Mouse (Mus musculus) splenic B cell, adult 2 months (primary cell): ENCODE measurements around the gene Brca1.
"Not testable (repeated sequence)": the region's sequence is repeated elsewhere in the genome, so short reads cannot be mapped to it uniquely, and the experiment has no call there.

Source experiments
- DNase-seq: peaks from one replicate; pipeline ENCODE4 v3.0.0-alpha.2; 2011; ENCODE audit warnings: low read depth, low spot score
- H3K27me3 ChIP-seq: 2 replicates; pipeline ENCODE4 v1.6.1; 2012; ENCODE audit warnings: mild to moderate bottlenecking, low read length, moderate library complexity, mixed read lengths; ENCODE audit not compliant: control insufficient read depth, poor library complexity, insufficient read depth, severe bottlenecking
- H3K36me3 ChIP-seq: 2 replicates; pipeline ENCODE4 v1.6.1; 2012; ENCODE audit warnings: mild to moderate bottlenecking, low read length, moderate library complexity, mixed read lengths; ENCODE audit not compliant: control insufficient read depth, poor library complexity, insufficient read depth, severe bottlenecking

Brca1 gene

DNA sequence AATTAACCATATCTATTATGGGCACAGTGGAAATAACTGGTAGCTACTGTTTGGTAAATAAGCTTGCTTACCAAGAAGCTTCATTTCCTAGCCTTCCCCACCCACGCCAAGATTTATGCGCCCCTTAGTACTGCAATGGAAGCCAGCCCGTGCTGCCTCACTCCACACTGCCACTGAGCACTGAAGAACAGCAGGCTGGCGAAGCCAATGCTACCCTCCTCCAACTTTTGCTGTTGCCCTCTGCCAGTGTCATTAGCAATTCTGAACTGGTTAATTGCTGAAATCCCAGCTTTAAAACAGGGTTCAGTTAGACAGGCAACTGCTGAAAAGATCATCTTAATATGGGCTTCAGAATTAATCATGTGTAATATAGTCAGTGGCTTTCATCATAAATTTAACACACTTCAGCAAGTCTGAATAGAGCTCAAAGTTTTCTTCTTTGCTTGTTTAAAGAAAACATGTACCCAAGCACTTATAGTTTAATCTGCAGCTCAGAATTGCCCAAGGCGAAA lies 45.4 kb downstream of the Brca1 start:
- no peak for DNase-seq
- Histone ChIP-seq H3K27me3 (no peaks in the 10 kb centered on the region), H3K36me3 (0 out of 2 replicates have a peak, but pooled peaks cover 1% of the 10 kb centered on the region)

DNA sequence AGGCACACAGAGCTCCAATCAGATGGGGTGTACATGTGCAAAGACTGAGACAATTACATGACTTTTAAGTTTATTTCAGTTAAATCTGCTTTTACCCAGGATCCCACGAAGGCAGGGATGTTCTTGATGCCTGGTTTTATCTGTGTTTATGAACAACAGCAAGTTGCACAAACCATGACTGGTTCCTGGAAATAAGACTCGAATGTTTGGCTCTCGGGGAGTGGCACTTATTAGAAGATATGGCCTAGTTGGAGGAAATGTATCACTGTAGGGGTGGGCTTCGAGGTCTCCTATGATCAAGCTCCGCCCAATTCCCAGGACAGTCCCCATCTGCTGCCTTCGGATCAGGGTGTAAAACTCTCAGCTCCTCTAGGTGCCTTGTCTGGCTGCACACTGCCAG lies 65.6 kb downstream of the Brca1 start:
- Histone ChIP-seq H3K36me3 (no peaks in the 10 kb centered on the region), H3K27me3 (no peaks in the 10 kb centered on the region)
- no peak for DNase-seq

GRCm38 (mm10) chr11:101485509-101486028 lies 66.2 kb downstream of the Brca1 start:
- DNase-seq, result no peak
- Histone ChIP-seq H3K36me3 (no peaks in the 10 kb centered on the region), H3K27me3 (no peaks in the 10 kb centered on the region)

GRCm38 (mm10) chr11:101484814-101485213 lies 66.9 kb downstream of the Brca1 start:
- H3K27me3 ChIP-seq, result no peaks in the 10 kb centered on the region
- H3K36me3 ChIP-seq, result no peaks in the 10 kb centered on the region
- DNase-seq, result no peak

DNA sequence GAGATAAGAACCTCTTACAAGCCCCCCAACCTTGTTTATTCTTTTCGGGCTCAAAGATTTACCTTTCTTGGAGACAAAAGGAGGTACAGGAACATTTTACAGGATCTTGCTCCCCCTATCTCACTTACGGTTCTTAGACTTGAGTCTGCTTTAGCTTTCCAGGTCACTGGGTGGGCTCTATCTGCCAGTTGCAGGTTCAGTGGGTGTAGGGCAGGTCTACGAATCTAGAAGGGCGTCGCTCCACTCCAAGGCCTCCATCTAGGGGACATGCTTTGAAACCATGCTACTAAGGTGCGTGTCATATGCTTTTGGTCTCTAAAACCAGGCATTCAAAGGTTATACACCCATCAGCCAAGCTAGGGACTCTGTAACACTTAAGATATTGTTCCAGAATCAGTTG lies 67.5 kb downstream of the Brca1 start:
- no peak for DNase-seq
- no peaks in the 10 kb centered on the region for H3K36me3 ChIP-seq
- H3K27me3 ChIP-seq, result no peaks in the 10 kb centered on the region

GRCm38 (mm10) chr11:101483804-101484203 lies 68.0 kb downstream of the Brca1 start:
- Histone ChIP-seq H3K36me3 (no peaks in the 10 kb centered on the region), H3K27me3 (no peaks in the 10 kb centered on the region)
- DNase-seq, result no peak

DNA sequence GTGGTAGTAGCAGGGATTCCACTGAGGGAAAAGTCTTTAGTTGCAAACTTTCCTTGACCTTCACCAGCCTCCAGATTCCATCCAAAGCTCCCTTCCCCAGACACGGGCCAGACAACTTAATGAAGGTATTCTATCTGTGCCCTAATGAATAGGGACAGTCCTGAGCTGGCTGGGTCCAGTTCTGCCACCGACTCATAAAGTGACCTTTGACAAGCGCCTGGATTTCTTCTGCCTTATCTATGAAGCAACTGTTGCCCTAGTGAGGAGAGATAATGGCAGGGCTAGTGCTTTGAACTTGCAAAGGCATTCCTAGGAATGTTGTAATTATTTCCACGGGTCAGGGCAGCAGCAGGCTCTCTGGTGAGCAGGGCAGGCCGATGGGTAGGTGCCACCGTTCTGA lies 70.8 kb downstream of the Brca1 start:
- no peaks in the 10 kb centered on the region for H3K27me3 ChIP-seq
- no peaks in the 10 kb centered on the region for H3K36me3 ChIP-seq
- DNase-seq, result no peak

- DNase-seq, result no peak
- H3K27me3 ChIP-seq, result no peaks in the 10 kb centered on the region
- no peaks in the 10 kb centered on the region for H3K36me3 ChIP-seq
Observed at GRCm38 (mm10) chr11:101479171-101479635, 72.6 kb downstream of the Brca1 start.

DNA sequence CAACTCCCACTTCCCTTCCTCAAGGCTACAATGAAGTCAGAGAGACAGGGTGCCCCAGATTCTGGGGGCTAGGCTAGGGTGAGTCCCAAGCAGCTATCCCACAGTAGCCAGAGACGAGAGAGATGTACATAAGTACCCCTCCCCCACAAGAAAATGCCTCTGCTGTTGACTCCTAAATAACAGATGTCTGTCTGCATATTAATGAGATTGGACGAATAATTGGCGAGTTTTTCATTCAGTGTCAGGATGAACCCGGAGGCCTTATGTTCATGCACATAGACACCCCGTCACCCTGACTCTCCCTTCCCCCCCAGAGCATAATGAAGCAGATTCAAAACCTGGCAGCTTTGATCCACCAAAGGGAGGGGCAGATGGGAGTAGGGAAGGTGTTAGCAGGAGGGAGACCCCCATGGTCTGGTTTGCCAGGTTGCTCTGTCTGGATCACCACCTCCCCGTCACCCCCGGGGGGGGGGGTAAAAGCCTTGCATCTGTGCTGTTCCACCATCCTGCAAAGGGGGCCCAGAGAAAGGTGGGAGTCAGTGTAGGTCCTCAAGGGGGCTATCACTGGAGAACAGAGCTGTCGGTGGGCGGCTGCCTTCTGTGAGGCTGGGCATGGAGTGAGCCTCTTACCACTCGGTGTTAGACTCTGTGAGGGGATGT lies 74.1 kb downstream of the Brca1 start:
- Histone ChIP-seq H3K27me3 (no peaks in the 10 kb centered on the region), H3K36me3 (no peaks in the 10 kb centered on the region)
- DNase-seq, result no peak

- Histone ChIP-seq H3K36me3 (no peaks in the 10 kb centered on the region), H3K27me3 (no peaks in the 10 kb centered on the region)
- no peak for DNase-seq
Observed at GRCm38 (mm10) chr11:101477194-101477551, 74.6 kb downstream of the Brca1 start.

DNA sequence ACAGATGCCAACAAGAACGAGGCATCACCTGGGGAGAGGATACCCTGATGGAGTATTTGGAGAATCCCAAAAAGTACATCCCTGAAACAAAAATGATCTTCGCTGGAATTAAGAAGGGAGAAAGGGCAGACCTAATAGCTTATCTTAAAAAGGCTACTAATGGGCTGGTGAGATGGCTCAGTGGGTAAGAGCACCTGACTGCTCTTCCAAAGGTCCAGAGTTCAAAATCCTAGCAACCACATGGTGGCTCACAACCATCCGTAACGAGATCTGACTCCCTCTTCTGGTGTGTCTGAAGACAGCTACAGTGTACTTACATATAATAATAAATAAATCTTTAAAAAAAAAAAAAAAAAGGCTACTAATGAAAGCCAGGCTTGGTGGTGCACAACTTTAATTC lies 75.4 kb downstream of the Brca1 start:
- H3K36me3 ChIP-seq, H3K27me3 ChIP-seq, DNase-seq: not testable (repeated sequence)

DNA sequence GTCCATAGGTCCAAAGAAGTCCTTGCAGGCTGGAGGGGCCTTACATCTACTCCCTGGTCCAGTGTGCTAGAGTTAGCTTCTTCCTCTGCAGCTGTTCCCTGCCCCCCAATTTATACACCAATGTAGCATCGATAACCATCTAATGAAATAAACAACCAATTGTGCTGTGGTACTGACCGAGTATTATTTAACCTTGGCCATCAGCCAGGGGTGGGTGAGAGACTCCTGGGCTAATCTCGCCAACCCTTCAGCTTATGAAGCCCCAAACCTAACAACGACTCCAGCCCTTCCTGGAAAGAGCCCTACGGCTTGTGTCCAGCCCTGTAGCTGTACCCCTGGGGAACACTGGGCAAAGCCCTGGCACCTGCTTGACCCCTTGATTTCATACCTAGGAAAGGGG lies 77.5 kb downstream of the Brca1 start:
- Histone ChIP-seq H3K27me3 (no peaks in the 10 kb centered on the region), H3K36me3 (no peaks in the 10 kb centered on the region)
- DNase-seq, result no peak

DNA sequence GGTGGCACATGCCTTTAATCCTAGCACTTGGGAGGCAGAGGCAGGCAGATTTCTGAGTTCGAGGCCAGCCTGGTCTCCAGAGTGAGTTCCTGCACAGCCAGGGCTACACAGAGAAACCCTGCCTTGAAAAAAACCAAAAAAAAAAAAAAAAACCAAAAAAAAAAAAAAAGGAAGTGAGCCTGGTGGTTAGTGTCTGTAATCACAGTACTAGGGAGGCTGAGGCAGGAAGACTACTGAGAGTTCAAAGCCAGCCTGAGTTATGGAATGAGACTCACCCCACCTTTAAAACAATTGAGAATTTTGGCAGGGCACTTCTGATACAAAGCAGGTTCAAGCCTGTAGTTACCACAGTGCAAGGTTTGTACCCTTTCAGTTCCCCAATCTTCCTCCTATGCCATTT lies 78.1 kb downstream of the Brca1 start:
- not testable (repeated sequence) for DNase-seq, H3K27me3 ChIP-seq, H3K36me3 ChIP-seq

DNA sequence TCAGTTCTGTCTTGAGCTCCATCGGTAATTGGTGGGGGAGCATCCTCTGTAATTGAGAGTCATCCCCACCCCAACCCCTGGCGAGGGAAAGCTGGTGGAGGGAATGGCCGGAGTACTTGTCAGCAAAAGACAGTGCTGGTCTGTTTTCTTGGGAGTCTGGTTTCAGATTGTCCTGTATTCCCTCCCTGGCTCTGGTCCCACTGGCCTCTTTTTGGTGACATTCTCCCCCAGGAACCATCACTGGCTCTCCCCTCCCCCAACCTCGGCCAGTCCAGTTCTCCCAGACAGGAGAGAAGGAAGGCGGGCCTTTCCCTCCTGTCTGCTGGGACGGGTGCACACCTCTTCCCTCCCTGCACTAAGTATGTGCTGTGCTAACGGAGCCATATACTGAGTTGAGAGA lies 79.4 kb downstream of the Brca1 start:
- DNase-seq, result no peak
- Histone ChIP-seq H3K27me3 (peaks cover 4% of the 10 kb centered on the region; the same call in 1 of the 2 replicates), H3K36me3 (no peaks in the 10 kb centered on the region)

- peaks cover 4% of the 10 kb centered on the region; the same call in 1 of the 2 replicates for H3K27me3 ChIP-seq
- DNase-seq, result no peak
- no peaks in the 10 kb centered on the region for H3K36me3 ChIP-seq
Observed at GRCm38 (mm10) chr11:101471926-101472325, 79.8 kb downstream of the Brca1 start.

GRCm38 (mm10) chr11:101470206-101470605 lies 81.5 kb downstream of the Brca1 start:
- no peak for DNase-seq

More at GRCm38 (mm10) chr11:101470206-101470605, 81.5 kb downstream of the Brca1 start:
- H3K27me3 ChIP-seq, result peaks cover 4% of the 10 kb centered on the region; the same call in 1 of the 2 replicates
- no peaks in the 10 kb centered on the region for H3K36me3 ChIP-seq
